Mouse (Mus musculus): ENCODE results near the gene Gjc2. TPM values are rescaled to one million over a fixed set of nuclear protein-coding genes. Genes with fewer than 3 reads are reported as not detected.

The Gjc2 gene
- polyA plus RNA-seq (2015; fragmentation: Nextera tagmentation; extraction: Ambion mirVana) = 2.1 and 2.4 TPM in 2 replicates

GRCm38 (mm10) chr11:59182864-59183331 is at the start of gene Gjc2:
Gene Gjc2, minus strand, starts transcription at chr11:59183213.
- peak within 1 kb of the TSS; percentile 81 for H3K27ac ChIP-seq (replicated peaks)
- 37% methylated on average over 3 of the region's 3 CpGs for WGBS
- H3K36me3 ChIP-seq (ENCODE audit: control insufficient read depth, insufficient read depth, low read length) = peaks cover 13% of the 10 kb centered on the region
- H3K9me3 ChIP-seq (ENCODE audit: control insufficient read depth, low read length) = no peaks in the 10 kb centered on the region
- no peak for DNase-seq (ENCODE audit: low spot score)
- peak within 1 kb of the TSS; percentile 29 for H3K4me2 ChIP-seq (replicated peaks; ENCODE audit: low read depth)
- H3K4me3 ChIP-seq (ENCODE audit: low read depth, low read length) = peak within 1 kb of the TSS; percentile 19
- peaks cover 4% of the 10 kb centered on the region for H3K27me3 ChIP-seq (ENCODE audit: control insufficient read depth, insufficient read depth, low read length)
- TF ChIP-seq EP300 (optimal IDR thresholded peaks at IDR 0.05) (no peak), CTCF (IDR thresholded peaks at IDR 0.05; ENCODE audit: low read depth) (peak; percentile 25; the same call in 1 of the 2 replicates)
- peak within 1 kb of the TSS; percentile 41 for H3K9ac ChIP-seq (ENCODE audit: low read length)
- peak; percentile 16; the same call in 1 of the 2 replicates for ATAC-seq (ENCODE audit: low FRiP score, low TSS enrichment)
- peaks cover 7% of the 10 kb centered on the region for H3K4me1 ChIP-seq (replicated peaks; ENCODE audit: control insufficient read depth, insufficient read depth)

- WGBS = 62% methylated on average over 2 of the region's 2 CpGs
- TF ChIP-seq EP300 (optimal IDR thresholded peaks at IDR 0.05) = no peak
- TF ChIP-seq CTCF (IDR thresholded peaks at IDR 0.05; ENCODE audit: low read depth) = peak; percentile 63
- H3K27ac ChIP-seq (replicated peaks) = no peak overlapping the region
- H3K4me1 ChIP-seq (replicated peaks; ENCODE audit: control insufficient read depth, insufficient read depth) = no peaks in the 10 kb centered on the region
- DNase-seq (ENCODE audit: low spot score) = no peak
- no peak for ATAC-seq (ENCODE audit: low FRiP score, low TSS enrichment)
- no peak overlapping the region for H3K4me3 ChIP-seq (ENCODE audit: low read depth, low read length)
- H3K27me3 ChIP-seq (ENCODE audit: control insufficient read depth, insufficient read depth, low read length) = no peaks in the 10 kb centered on the region
- no peak overlapping the region for H3K4me2 ChIP-seq (replicated peaks; ENCODE audit: low read depth)
- H3K9ac ChIP-seq (ENCODE audit: low read length) = no peak overlapping the region
- no peaks in the 10 kb centered on the region for H3K36me3 ChIP-seq (ENCODE audit: control insufficient read depth, insufficient read depth, low read length)
- no peaks in the 10 kb centered on the region for H3K9me3 ChIP-seq (ENCODE audit: control insufficient read depth, low read length)
These were observed 49.8 kb upstream of the Gjc2 start for GRCm38 (mm10) chr11:59232797-59233196.

GRCm38 (mm10) chr11:59230144-59230760 is 47.2 kb upstream of the Gjc2 start:
- Histone ChIP-seq H3K36me3 (ENCODE audit: control insufficient read depth, insufficient read depth, low read length) (no peaks in the 10 kb centered on the region), H3K9me3 (ENCODE audit: control insufficient read depth, low read length) (no peaks in the 10 kb centered on the region), H3K9ac (ENCODE audit: low read length) (no peak overlapping the region), H3K4me3 (ENCODE audit: low read depth, low read length) (no peak overlapping the region), H3K4me1 (replicated peaks; ENCODE audit: control insufficient read depth, insufficient read depth) (peaks cover 3% of the 10 kb centered on the region; the same call in 1 of the 2 replicates), H3K4me2 (replicated peaks; ENCODE audit: low read depth) (no peak overlapping the region), H3K27me3 (ENCODE audit: control insufficient read depth, insufficient read depth, low read length) (no peaks in the 10 kb centered on the region), H3K27ac (replicated peaks) (no peak overlapping the region)
- DNase-seq (ENCODE audit: low spot score) = peak; percentile 82
- no peak for ATAC-seq (ENCODE audit: low FRiP score, low TSS enrichment)
- WGBS = 12% methylated on average over 7 of the region's 7 CpGs
- TF ChIP-seq EP300 (optimal IDR thresholded peaks at IDR 0.05) (no peak), CTCF (IDR thresholded peaks at IDR 0.05; ENCODE audit: low read depth) (peak; percentile 83)

- DNase-seq (ENCODE audit: low spot score) = peak; percentile 97
- Histone ChIP-seq H3K27ac (replicated peaks) (peak within 1 kb of the TSS; percentile 99), H3K9ac (ENCODE audit: low read length) (peak within 1 kb of the TSS; percentile 100), H3K4me3 (ENCODE audit: low read depth, low read length) (peak within 1 kb of the TSS; percentile 100), H3K36me3 (ENCODE audit: control insufficient read depth, insufficient read depth, low read length) (no peaks in the 10 kb centered on the region), H3K9me3 (ENCODE audit: control insufficient read depth, low read length) (no peaks in the 10 kb centered on the region), H3K4me2 (replicated peaks; ENCODE audit: low read depth) (peak within 1 kb of the TSS; percentile 83), H3K27me3 (ENCODE audit: control insufficient read depth, insufficient read depth, low read length) (no peaks in the 10 kb centered on the region), H3K4me1 (replicated peaks; ENCODE audit: control insufficient read depth, insufficient read depth) (peaks cover 13% of the 10 kb centered on the region)
- 6% methylated on average over 48 of the region's 59 CpGs for WGBS
- peak; percentile 96 for ATAC-seq (ENCODE audit: low FRiP score, low TSS enrichment)
- TF ChIP-seq CTCF (IDR thresholded peaks at IDR 0.05; ENCODE audit: low read depth) (peak; percentile 17; the same call in 1 of the 2 replicates), EP300 (optimal IDR thresholded peaks at IDR 0.05) (peak; percentile 70)
These were observed 45.3 kb upstream of the Gjc2 start, which contains the start of gene Arf1 for GRCm38 (mm10) chr11:59228122-59228953. Gene Arf1, minus strand, starts transcription at chr11:59228270.

GRCm38 (mm10) chr11:59227604-59228121 is 44.6 kb upstream of the Gjc2 start:
- WGBS = 1% methylated on average over 46 of the region's 51 CpGs
- DNase-seq (ENCODE audit: low spot score) (no peak), ATAC-seq (ENCODE audit: low FRiP score, low TSS enrichment) (peak; percentile 79)
- no peaks in the 10 kb centered on the region for H3K9me3 ChIP-seq (ENCODE audit: control insufficient read depth, low read length)
- H3K36me3 ChIP-seq (ENCODE audit: control insufficient read depth, insufficient read depth, low read length) = no peaks in the 10 kb centered on the region
- H3K4me2 ChIP-seq (replicated peaks; ENCODE audit: low read depth) = peak overlapping the region; percentile 83
- no peaks in the 10 kb centered on the region for H3K27me3 ChIP-seq (ENCODE audit: control insufficient read depth, insufficient read depth, low read length)
- peaks cover 14% of the 10 kb centered on the region for H3K4me1 ChIP-seq (replicated peaks; ENCODE audit: control insufficient read depth, insufficient read depth)
- H3K27ac ChIP-seq (replicated peaks) = peak overlapping the region; percentile 99
- H3K4me3 ChIP-seq (ENCODE audit: low read depth, low read length) = peak overlapping the region; percentile 100
- no peak for TF ChIP-seq EP300 (optimal IDR thresholded peaks at IDR 0.05)
- TF ChIP-seq CTCF (IDR thresholded peaks at IDR 0.05; ENCODE audit: low read depth) = no peak
- peak overlapping the region; percentile 100 for H3K9ac ChIP-seq (ENCODE audit: low read length)
